Mouse (Mus musculus) midbrain, embryonic 11.5 days (tissue): ENCODE results near the gene Tmem175. TPM values are rescaled to one million over a fixed set of nuclear protein-coding genes. Genes with fewer than 3 reads are reported as not detected.

Experiments
- ATAC-seq: fragments of 200-750 bp; cut with Nextera tagmentation; 2 replicates; pipeline ENCODE4 v1.8.0; 2017; ENCODE audit warnings: moderate TSS enrichment, moderate library complexity; ENCODE audit not compliant: low FRiP score
- DNase-seq: peaks from one replicate; pipeline ENCODE4 v3.0.0; 2015; ENCODE audit warnings: low spot score; ENCODE audit errors: missing footprints
- H3K27ac ChIP-seq: fragments of 300-500 bp; sonication (generic); 2 replicates; pipeline ENCODE4 v1.5.1; 2014; ENCODE audit warnings: low read depth, low read length
- H3K27me3 ChIP-seq: fragments of 300-500 bp; sonication (generic); 2 replicates; pipeline ENCODE4 v1.6.1; 2014; ENCODE audit warnings: mild to moderate bottlenecking, low read length, moderate library complexity, mixed read lengths; ENCODE audit not compliant: control insufficient read depth, insufficient read depth
- H3K36me3 ChIP-seq: fragments of 300-500 bp; sonication (generic); 2 replicates; pipeline ENCODE4 v1.6.1; 2014; ENCODE audit warnings: mild to moderate bottlenecking, low read length, moderate library complexity, mixed read lengths; ENCODE audit not compliant: control insufficient read depth, insufficient read depth
- H3K4me1 ChIP-seq: fragments of 300-500 bp; sonication (generic); 2 replicates; pipeline ENCODE4 v1.6.1; 2014; ENCODE audit warnings: low read length; ENCODE audit not compliant: control insufficient read depth, insufficient read depth
- H3K4me2 ChIP-seq: fragments of 300-500 bp; sonication (generic); 2 replicates; pipeline ENCODE4 v1.6.1; 2014; ENCODE audit warnings: mild to moderate bottlenecking, moderate library complexity
- H3K4me3 ChIP-seq: fragments of 300-500 bp; sonication (generic); 2 replicates; pipeline ENCODE4 v1.5.1; 2014; ENCODE audit warnings: low read depth, low read length
- H3K9ac ChIP-seq: fragments of 300-500 bp; sonication (generic); 2 replicates; pipeline ENCODE4 v1.6.1; 2014; ENCODE audit warnings: low read length
- H3K9me3 ChIP-seq: fragments of 300-500 bp; sonication (generic); 2 replicates; pipeline ENCODE4 v1.6.1; 2016; ENCODE audit warnings: low read length; ENCODE audit not compliant: control insufficient read depth
- WGBS: fragments of 180-500 bp; shearing (Covaris S2); extraction: QIAGEN DNeasy Blood & Tissue Kit; methylation state at CpG from one replicate; pipeline ENCODE4 v1.1.7; 2014; 5-methylcytosine and 5-hydroxymethylcytosine counted together
- polyA plus RNA-seq: library from polyadenylated mRNA; unstranded; fragments of >200 nt; fragmentation: Nextera tagmentation; extraction: Ambion mirVana; gene quantifications from 2 replicates; pipeline ENCODE4 v1.2.1, GENCODE M21; 2014

Tmem175 gene
- polyA plus RNA-seq, 1 experiment from 2014 or later = 20.9 TPM

DNA sequence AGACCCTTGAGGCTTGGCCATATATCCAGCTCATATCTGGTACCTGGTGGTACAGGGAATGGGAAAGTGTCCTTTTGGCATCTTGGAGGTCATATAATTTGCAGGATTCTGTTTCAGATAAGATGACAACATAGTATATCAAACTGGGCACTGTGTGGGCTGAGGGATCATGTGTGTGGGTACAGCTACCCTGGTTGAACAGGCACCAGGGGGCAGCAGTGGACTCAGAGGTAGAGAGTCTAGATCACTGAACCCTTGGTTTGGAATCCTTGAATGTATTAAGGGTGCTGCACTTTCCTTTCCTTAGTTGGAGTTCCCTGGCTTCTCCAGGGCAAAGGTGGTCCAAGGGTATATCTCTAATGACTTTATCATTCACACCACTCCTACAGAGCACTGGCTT, 41.2 kb downstream of the Tmem175 start:
- H3K4me3 ChIP-seq = no peak overlapping the region
- H3K4me2 ChIP-seq = no peak overlapping the region
- H3K9ac ChIP-seq = no peak overlapping the region
- H3K9me3 ChIP-seq = no peaks in the 10 kb centered on the region
- ATAC-seq = no peak
- DNase-seq = peak; percentile 87
- H3K36me3 ChIP-seq = 0 out of 2 replicates have a peak, but pooled peaks cover 2% of the 10 kb centered on the region
- H3K27ac ChIP-seq = no peak overlapping the region
- no peaks in the 10 kb centered on the region for H3K27me3 ChIP-seq
- H3K4me1 ChIP-seq = peaks cover 12% of the 10 kb centered on the region

DNA sequence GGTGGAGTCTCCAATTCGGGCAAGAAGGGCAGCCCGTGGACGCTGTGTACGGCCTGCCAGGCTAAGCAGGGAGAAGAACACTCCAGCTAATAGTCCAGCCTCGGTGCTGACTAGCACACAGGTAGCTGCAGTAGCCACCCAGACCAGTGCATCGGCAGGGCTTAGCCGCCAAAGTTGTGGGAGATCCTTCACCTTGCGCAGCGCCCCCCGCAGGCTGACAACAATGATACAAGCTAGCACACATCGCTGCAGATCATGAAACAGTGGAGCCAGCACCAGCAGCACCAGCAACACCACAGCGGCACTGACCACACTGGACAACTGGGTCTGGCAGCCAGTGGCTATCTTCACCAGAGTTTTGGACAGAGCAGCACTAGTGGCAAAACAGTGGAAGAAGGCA, 42.2 kb downstream of the Tmem175 start:
- no peak overlapping the region for H3K9ac ChIP-seq
- no peaks in the 10 kb centered on the region for H3K27me3 ChIP-seq
- H3K27ac ChIP-seq = no peak overlapping the region
- no peak overlapping the region for H3K4me2 ChIP-seq
- H3K36me3 ChIP-seq = 0 out of 2 replicates have a peak, but pooled peaks cover 2% of the 10 kb centered on the region
- ATAC-seq (no peak), DNase-seq (no peak)
- peaks cover 12% of the 10 kb centered on the region for H3K4me1 ChIP-seq
- WGBS = 94% methylated on average over 12 of the region's 12 CpGs
- H3K9me3 ChIP-seq = no peaks in the 10 kb centered on the region
- no peak overlapping the region for H3K4me3 ChIP-seq

DNA sequence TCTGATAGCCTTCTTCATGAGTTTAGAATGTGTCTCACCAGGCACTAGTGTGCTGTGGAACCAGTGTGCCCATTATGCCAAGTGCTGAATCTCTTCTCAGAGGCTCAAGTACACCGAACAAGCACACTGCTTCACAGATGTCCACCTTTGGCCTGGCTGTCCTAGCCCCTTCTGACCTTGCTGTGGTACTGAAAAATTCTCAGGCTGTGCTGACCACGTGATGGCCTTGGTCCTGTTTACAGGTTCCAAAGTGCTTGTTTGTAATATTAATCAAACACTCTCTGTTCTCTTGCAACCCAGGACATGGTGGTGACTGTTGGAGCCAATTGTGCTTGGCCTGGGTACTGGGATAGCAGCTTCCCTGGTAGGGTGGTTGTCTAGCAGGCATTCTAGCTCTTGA, 45.1 kb downstream of the Tmem175 start:
- DNase-seq (peak; percentile 61), ATAC-seq (no peak)
- Histone ChIP-seq H3K27me3 (no peaks in the 10 kb centered on the region), H3K4me2 (no peak overlapping the region), H3K36me3 (0 out of 2 replicates have a peak, but pooled peaks cover 2% of the 10 kb centered on the region), H3K9ac (no peak overlapping the region), H3K9me3 (no peaks in the 10 kb centered on the region), H3K4me3 (no peak overlapping the region), H3K27ac (no peak overlapping the region), H3K4me1 (peaks cover 8% of the 10 kb centered on the region)
- 84% methylated on average over 2 of the region's 2 CpGs for WGBS

DNA sequence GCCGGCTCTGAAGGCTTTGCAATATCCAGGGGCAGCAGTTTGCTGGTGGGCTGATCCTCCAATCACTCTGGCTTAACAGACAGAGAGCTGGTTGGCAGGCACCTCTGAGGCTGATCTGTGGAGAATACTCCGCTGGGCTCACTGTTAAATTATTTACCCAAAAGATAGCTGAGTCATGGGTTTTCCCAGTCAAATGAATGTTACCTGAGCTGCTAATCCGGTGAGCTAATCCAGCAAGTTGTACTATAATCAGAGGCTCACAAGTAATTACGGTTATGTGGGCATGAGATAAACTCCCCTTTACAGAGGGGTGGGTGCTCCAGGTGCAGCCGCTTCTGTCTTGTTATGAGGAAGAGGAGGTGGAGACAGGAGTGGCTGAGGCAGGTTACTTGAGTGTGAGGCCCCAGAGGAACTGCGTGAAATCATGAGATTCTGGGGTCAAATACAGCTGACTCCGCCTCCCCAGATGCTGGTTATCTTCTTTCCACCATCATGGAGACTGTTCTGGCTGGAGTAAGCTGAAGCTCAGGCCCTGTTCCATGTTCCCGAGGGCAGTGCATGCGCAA, 45.8 kb downstream of the Tmem175 start, which contains the start of gene Slc26a1:
TSS of gene Slc26a1 (minus strand) at position 319 of the 566 bp plus-strand sequence.
- H3K4me1 ChIP-seq = peaks cover 3% of the 10 kb centered on the region

DNA sequence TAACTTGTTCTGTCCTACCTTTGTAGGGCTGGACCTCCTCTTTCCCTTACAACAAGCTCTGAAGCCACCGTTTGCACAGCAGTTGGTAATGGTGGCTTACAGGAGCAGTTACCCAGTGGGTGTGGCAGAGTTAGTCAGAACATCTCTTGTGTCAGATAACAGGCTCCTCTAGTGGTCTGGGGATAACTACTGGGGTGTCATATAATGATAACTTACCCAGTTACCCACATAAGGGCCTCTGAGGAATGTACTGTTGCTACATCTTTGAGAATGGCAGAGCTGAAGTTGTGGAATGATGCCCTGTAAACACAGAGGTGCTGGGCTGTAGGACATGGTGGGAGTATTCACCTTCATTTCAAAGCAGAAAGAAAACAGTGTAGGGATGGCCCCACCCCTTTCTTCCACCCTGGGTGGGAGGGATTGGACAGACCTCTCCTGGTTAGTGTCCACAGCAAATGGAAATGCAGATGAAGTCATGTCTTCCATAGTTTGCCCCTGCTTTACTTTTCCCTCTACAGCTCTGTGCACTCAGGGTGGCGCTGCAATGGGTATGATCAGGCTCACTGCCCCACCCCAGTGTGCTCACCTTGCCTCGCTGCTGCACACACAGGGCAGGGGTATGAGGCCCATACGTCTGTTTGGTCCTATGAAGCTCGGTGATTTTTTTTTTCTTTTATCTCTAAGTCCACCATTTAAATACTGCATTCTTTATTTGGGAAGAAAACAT, 47.4 kb downstream of the Tmem175 start:
- peak; percentile 63 for ATAC-seq
- DNase-seq = no peak
- H3K9ac ChIP-seq = peak overlapping the region; percentile 64
- peak overlapping the region; percentile 31 for H3K4me3 ChIP-seq
- peak overlapping the region; percentile 51 for H3K4me2 ChIP-seq
- no peaks in the 10 kb centered on the region for H3K9me3 ChIP-seq
- no peaks in the 10 kb centered on the region for H3K27me3 ChIP-seq
- H3K27ac ChIP-seq = peak overlapping the region; percentile 74
- peaks cover 3% of the 10 kb centered on the region for H3K4me1 ChIP-seq
- H3K36me3 ChIP-seq = 0 out of 2 replicates have a peak, but pooled peaks cover 2% of the 10 kb centered on the region
- 9% methylated on average over 5 of the region's 5 CpGs for WGBS

More for the DNA sequence above, 45.8 kb downstream of the Tmem175 start, which contains the start of gene Slc26a1:
- WGBS = 82% methylated on average over 9 of the region's 9 CpGs
- DNase-seq (no peak), ATAC-seq (no peak)
- Histone ChIP-seq H3K4me2 (no peak within 1 kb of the TSS), H3K9ac (no peak within 1 kb of the TSS), H3K4me3 (no peak within 1 kb of the TSS), H3K27me3 (no peaks in the 10 kb centered on the region), H3K36me3 (0 out of 2 replicates have a peak, but pooled peaks cover 2% of the 10 kb centered on the region), H3K27ac (no peak within 1 kb of the TSS), H3K9me3 (no peaks in the 10 kb centered on the region)

DNA sequence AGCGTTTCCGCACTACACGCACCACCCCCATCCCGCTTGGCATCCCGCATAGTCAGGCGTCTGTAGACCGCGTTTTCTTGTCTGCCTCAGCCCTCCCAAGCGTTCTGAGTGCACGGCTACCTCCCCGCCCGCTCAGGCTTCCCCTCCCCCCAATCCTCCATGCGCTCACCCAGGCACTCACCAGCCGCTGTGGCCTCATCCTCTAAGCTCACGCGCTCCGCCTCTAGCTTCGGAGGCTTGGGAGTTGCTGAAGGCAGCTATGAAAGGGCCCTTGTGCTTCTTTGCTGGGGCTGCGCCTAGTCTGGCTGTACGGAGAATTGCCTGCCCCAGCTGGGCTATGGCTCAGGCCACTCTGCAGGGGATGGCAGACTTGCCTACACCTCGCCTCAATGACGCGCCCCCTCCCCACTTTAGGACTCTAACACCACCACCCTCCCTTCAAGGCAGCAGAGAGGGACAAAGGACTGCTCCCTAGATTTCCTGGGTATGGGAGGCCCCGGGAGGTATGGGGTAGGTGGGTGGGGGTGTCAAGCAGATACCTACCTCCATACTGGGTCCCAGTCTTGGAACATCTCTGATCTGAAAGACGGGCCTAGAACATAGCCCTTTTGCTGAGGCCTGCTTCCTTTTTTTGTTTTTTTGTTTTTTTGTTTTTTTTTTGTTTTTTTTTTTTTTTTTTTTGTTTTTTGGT, 48.2 kb downstream of the Tmem175 start:
- H3K27ac ChIP-seq = peak overlapping the region; percentile 74
- WGBS = 3% methylated on average over 25 of the region's 25 CpGs
- H3K4me1 ChIP-seq = peaks cover 3% of the 10 kb centered on the region
- peak; percentile 92 for ATAC-seq
- no peaks in the 10 kb centered on the region for H3K27me3 ChIP-seq
- peak overlapping the region; percentile 31 for H3K4me3 ChIP-seq
- no peaks in the 10 kb centered on the region for H3K9me3 ChIP-seq
- DNase-seq = peak; percentile 97
- H3K9ac ChIP-seq = peak overlapping the region; percentile 64
- 0 out of 2 replicates have a peak, but pooled peaks cover 2% of the 10 kb centered on the region for H3K36me3 ChIP-seq
- peak overlapping the region; percentile 51 for H3K4me2 ChIP-seq

DNA sequence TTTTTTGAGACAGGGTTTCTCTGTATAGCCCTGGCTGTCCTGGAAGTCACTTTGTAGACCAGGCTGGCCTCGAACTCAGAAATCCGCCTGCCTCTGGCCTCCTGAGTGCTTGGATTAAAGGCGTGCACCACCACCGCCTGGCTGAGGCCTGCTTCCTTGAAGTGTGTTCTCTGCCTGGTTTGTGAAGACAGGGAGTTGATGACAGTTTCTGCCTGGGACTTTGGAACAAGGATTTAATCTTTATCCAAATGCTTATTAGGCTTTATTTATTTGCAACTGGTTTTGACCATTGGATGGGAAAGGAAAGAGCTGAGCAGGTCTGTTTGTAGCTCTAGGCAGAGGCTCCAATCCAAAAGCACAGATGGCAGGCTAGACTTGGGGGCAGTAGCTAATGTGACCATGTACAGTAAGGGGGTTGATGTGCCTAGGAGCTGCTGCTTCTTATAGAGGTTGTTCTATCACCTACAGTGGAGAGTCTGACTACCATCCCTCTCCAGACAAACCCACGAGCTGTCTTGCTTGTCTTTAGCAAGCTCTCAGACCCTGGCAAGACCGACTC, 48.8 kb downstream of the Tmem175 start:
- ATAC-seq = no peak
- WGBS = 85% methylated on average over 6 of the region's 6 CpGs

DNA sequence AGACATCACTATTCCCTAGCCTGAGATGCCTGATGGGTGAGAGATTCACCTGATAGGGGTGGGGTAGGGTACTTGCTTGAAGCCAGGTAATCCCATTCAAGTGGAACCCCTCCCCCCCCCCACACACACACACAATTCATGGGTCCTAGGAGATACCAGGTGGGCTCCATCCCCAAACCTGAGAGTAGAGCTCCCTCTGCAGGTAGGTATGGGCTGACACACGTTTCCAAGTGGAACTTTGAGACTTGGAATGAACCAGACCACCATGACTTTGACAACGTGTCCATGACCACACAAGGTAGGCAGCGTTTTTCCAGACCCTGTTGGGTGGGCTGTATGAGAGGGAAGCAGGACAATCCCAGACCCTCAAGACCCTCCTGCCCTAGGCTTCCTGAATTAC, 50.3 kb downstream of the Tmem175 start:
- H3K27me3 ChIP-seq = no peaks in the 10 kb centered on the region
- no peaks in the 10 kb centered on the region for H3K36me3 ChIP-seq
- no peak overlapping the region for H3K27ac ChIP-seq
- no peak overlapping the region for H3K4me3 ChIP-seq
- H3K9ac ChIP-seq = no peak overlapping the region
- peaks cover 3% of the 10 kb centered on the region for H3K4me1 ChIP-seq
- DNase-seq (peak; percentile 78), ATAC-seq (no peak)
- WGBS = 63% methylated on average over 3 of the region's 3 CpGs
- H3K4me2 ChIP-seq = no peak overlapping the region
- H3K9me3 ChIP-seq = no peaks in the 10 kb centered on the region

More for the DNA sequence above, 48.8 kb downstream of the Tmem175 start:
- no peak overlapping the region for H3K4me3 ChIP-seq
- H3K4me1 ChIP-seq = peaks cover 3% of the 10 kb centered on the region
- no peak overlapping the region for H3K4me2 ChIP-seq
- H3K9me3 ChIP-seq = no peaks in the 10 kb centered on the region
- H3K27me3 ChIP-seq = no peaks in the 10 kb centered on the region
- no peak overlapping the region for H3K9ac ChIP-seq
- H3K27ac ChIP-seq = no peak overlapping the region
- H3K36me3 ChIP-seq = no peaks in the 10 kb centered on the region
- peak; percentile 73 for DNase-seq
